Mouse (Mus musculus) midbrain, embryonic 15.5 days (tissue): Measurements from ENCODE around the gene Slc2a6. TPM values are rescaled to one million over a fixed set of nuclear protein-coding genes. Genes with fewer than 3 reads are reported as not detected.

Experiments used
- ATAC-seq: fragments of 200-750 bp; cut with Nextera tagmentation; replicated peaks from 2 replicates; pipeline ENCODE4 v1.8.0; 2017; ENCODE audit warnings: moderate TSS enrichment
- H3K27ac ChIP-seq: fragments of 300-500 bp; sonication (generic); 2 replicates; pipeline ENCODE4 v1.5.1; 2015; ENCODE audit warnings: mild to moderate bottlenecking, inconsistent platforms
- H3K27me3 ChIP-seq: fragments of 300-500 bp; sonication (generic); replicated peaks from 2 replicates; pipeline ENCODE4 v1.6.1; 2015; ENCODE audit warnings: inconsistent platforms
- H3K36me3 ChIP-seq: fragments of 300-500 bp; sonication (generic); replicated peaks from 2 replicates; pipeline ENCODE4 v1.6.1; 2015; ENCODE audit warnings: inconsistent platforms
- H3K4me1 ChIP-seq: fragments of 300-500 bp; sonication (generic); 2 replicates; pipeline ENCODE4 v1.6.1; 2015; ENCODE audit warnings: inconsistent platforms
- H3K4me2 ChIP-seq: fragments of 300-500 bp; sonication (generic); 2 replicates; pipeline ENCODE4 v1.6.1; 2015; ENCODE audit warnings: inconsistent platforms, mild to moderate bottlenecking, moderate library complexity
- H3K4me3 ChIP-seq: fragments of 300-500 bp; sonication (generic); 2 replicates; pipeline ENCODE4 v1.5.1; 2015; ENCODE audit warnings: mild to moderate bottlenecking, inconsistent platforms
- H3K9ac ChIP-seq: fragments of 300-500 bp; sonication (generic); 2 replicates; pipeline ENCODE4 v1.6.1; 2015; ENCODE audit warnings: mild to moderate bottlenecking, inconsistent platforms
- H3K9me3 ChIP-seq: fragments of 300-500 bp; sonication (generic); 2 replicates; pipeline ENCODE4 v1.6.1; 2016; ENCODE audit warnings: inconsistent platforms
- WGBS: fragments of 180-500 bp; shearing (Covaris S2); methylation state at CpG from one replicate; pipeline ENCODE4 v1.1.7; 2015; ENCODE audit warnings: mixed read lengths; 5-methylcytosine and 5-hydroxymethylcytosine counted together
- polyA plus RNA-seq: library from polyadenylated mRNA; unstranded; fragments of >200 nt; fragmentation: Nextera tagmentation; extraction: Ambion mirVana; gene quantifications from 2 replicates; pipeline ENCODE4 v1.2.1, GENCODE M21; 2015

The Slc2a6 gene
- polyA plus RNA-seq, 1 experiment from 2014 or later, result 9.0 TPM

DNA sequence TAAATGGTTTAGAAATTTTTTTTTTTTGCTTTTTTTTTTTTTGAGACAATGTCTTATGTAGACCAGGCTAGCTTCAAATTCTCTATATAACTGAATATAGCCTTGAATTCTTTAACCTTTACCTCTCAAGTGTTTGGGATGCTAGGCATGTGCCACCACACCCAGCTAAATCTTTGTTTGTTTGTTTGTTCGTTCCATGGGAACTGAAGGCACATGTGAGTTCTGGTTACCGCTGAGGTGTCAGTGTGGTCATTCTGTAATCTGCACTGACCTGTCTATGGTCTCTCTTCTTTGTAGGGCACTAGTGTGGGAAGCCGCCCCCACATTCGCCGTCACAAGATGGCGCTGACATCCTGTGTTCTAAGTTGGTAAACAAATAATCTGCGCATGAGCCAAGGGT, 29.8 kb downstream of the Slc2a6 start:
- no peak overlapping the region for H3K27ac ChIP-seq
- no peak overlapping the region for H3K4me2 ChIP-seq
- no peak overlapping the region for H3K4me3 ChIP-seq
- no peaks in the 10 kb centered on the region for H3K9me3 ChIP-seq
- no peak overlapping the region for H3K9ac ChIP-seq
- no peaks in the 10 kb centered on the region for H3K36me3 ChIP-seq
- H3K4me1 ChIP-seq, result no peaks in the 10 kb centered on the region
- no peaks in the 10 kb centered on the region for H3K27me3 ChIP-seq
- no peak for ATAC-seq
- 94% methylated on average over 7 of the region's 7 CpGs for WGBS

DNA sequence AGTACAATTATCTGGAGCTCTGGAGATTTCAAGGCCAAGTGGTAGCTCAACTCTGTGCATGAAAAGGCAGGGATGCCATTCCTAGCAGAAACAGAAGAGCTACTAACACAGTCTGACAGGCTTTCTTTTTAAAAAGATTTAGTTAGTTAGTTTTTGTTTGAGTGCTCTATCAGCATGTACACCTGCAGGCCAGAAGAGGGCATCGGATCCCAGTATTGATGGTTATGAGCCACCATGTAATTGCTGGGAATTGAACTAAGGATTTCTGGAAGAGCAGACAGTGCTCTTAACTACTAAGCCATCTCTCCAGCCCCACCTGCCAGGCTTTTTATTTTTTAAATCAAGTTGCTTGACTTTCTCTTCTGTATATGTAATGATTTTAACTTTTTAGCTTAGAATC, 30.3 kb downstream of the Slc2a6 start:
- H3K9ac ChIP-seq, result no peak overlapping the region
- H3K4me3 ChIP-seq, result no peak overlapping the region
- WGBS, result 76% methylated on average over 1 of the region's 1 CpGs
- H3K9me3 ChIP-seq, result no peaks in the 10 kb centered on the region
- no peak overlapping the region for H3K27ac ChIP-seq
- ATAC-seq, result no peak
- H3K36me3 ChIP-seq, result no peaks in the 10 kb centered on the region
- H3K27me3 ChIP-seq, result no peaks in the 10 kb centered on the region
- no peak overlapping the region for H3K4me2 ChIP-seq
- no peaks in the 10 kb centered on the region for H3K4me1 ChIP-seq

DNA sequence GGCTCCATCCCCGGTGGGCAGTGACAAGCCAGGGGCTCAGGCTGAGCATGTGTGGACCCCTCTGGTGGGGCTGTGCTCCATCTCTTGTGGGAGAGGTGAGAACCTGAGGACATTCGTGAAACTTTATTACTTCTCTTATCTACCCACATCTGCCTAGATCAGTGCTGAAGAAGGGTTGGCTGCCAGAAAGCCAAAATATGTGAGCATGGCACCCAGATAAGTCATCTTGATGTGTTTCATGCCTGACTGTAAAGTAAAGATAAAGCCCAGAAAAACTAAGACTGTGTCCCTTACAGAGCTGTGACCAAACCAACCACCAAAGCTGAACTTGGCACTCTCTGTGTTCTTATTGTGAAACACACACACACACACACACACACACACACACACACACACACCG, 33.9 kb downstream of the Slc2a6 start:
- H3K36me3 ChIP-seq, result no peaks in the 10 kb centered on the region
- no peaks in the 10 kb centered on the region for H3K4me1 ChIP-seq
- WGBS, result 81% methylated on average over 3 of the region's 3 CpGs
- no peak overlapping the region for H3K9ac ChIP-seq
- no peak for ATAC-seq
- no peak overlapping the region for H3K4me3 ChIP-seq
- no peaks in the 10 kb centered on the region for H3K27me3 ChIP-seq
- H3K27ac ChIP-seq, result no peak overlapping the region
- no peaks in the 10 kb centered on the region for H3K9me3 ChIP-seq
- H3K4me2 ChIP-seq, result no peak overlapping the region

DNA sequence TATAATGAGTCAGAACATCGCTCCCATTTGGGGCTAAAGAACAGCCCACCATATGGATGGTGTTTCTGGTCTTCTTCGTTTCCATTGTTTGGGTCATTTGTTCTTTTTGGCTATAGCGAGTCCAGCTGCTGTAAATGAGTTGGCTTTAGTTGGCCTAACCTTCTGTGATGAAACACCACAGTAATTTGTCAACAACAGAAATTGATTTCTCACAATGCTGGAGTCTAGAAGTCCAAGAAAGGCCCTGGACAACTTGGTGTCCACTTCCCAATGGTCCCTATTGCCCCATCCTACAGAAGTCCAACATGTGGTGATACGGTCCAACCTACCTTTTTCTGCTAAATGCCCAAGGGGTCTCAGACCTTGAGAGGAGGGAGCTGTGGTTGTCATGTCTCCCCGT, 43.2 kb downstream of the Slc2a6 start:
- Histone ChIP-seq H3K27me3 (0 out of 2 replicates have a peak, but pooled peaks cover 3% of the 10 kb centered on the region), H3K4me3 (no peak overlapping the region), H3K9me3 (no peaks in the 10 kb centered on the region), H3K9ac (no peak overlapping the region), H3K4me2 (no peak overlapping the region), H3K36me3 (no peaks in the 10 kb centered on the region), H3K4me1 (no peaks in the 10 kb centered on the region), H3K27ac (no peak overlapping the region)
- WGBS, result 86% methylated on average over 5 of the region's 5 CpGs
- no peak for ATAC-seq

DNA sequence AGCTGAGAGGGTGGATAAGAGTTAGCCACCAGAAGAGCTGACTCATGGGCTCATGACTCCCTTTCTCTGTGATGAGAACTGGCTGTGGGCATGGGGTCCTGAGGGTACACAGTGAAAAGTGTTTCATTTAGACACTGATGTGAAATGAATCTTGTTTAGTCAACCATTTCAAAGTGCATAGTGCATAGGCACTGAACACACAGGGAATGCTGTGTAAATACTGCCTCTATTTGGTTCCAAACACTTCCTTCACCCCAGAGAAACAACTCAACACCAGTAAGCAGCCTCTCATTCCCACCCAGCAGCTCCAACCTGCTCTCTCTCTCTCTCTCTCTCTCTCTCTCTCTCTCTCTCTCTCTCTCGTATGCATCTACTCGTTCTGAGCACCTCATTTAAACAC, 43.6 kb downstream of the Slc2a6 start:
- H3K4me1 ChIP-seq, result no peaks in the 10 kb centered on the region
- ATAC-seq, result no peak
- H3K27me3 ChIP-seq, result 0 out of 2 replicates have a peak, but pooled peaks cover 3% of the 10 kb centered on the region
- H3K9ac ChIP-seq, result no peak overlapping the region
- 69% methylated on average over 2 of the region's 2 CpGs for WGBS
- no peaks in the 10 kb centered on the region for H3K36me3 ChIP-seq
- H3K27ac ChIP-seq, result no peak overlapping the region
- H3K4me3 ChIP-seq, result no peak overlapping the region
- no peaks in the 10 kb centered on the region for H3K9me3 ChIP-seq
- no peak overlapping the region for H3K4me2 ChIP-seq

DNA sequence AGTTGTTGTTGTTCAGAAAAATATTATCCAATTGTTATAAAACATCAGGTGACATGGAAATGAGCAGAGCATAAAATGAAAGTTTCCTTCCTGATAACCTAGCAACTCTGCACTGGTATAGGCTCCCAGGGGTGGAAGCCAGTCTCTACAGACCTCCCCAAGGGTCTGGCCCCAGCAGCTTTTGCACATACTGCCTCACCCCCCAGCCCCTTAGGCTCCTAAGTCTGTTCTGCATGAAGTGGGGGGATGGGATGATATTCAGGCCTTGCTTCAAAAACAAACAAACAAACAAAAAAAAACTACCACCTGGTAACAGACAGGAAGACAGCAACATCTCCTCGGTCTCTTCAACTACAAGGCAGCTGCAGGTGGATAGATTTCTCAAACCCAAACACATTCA, 47.4 kb downstream of the Slc2a6 start:
- no peak overlapping the region for H3K9ac ChIP-seq
- no peak overlapping the region for H3K4me3 ChIP-seq
- no peak overlapping the region for H3K27ac ChIP-seq
- no peak for ATAC-seq
- no peaks in the 10 kb centered on the region for H3K4me1 ChIP-seq
- H3K27me3 ChIP-seq, result 0 out of 2 replicates have a peak, but pooled peaks cover 3% of the 10 kb centered on the region
- H3K36me3 ChIP-seq, result no peaks in the 10 kb centered on the region
- 70% methylated on average over 1 of the region's 1 CpGs for WGBS
- no peak overlapping the region for H3K4me2 ChIP-seq
- H3K9me3 ChIP-seq, result no peaks in the 10 kb centered on the region

DNA sequence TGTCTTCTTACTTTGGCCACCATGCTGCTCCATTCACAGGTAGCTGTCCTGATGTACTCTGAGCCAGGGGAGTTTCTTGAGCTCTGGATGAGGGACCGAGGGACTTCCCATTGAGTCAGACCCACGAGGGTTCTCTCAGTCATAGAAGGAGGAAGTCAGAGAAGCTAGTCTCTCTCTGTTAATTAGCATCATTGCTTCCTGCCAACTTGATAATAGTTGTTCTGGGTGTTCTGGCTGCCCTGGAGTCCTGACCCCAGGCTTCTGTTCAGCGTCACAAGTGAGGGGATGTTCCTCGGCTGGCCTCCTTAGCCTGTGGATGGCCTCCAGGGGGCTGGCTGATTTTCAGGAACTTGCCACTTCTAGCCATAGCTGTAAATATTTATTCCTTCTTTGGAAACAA, 53.8 kb downstream of the Slc2a6 start:
- H3K27me3 ChIP-seq, result no peaks in the 10 kb centered on the region
- no peaks in the 10 kb centered on the region for H3K4me1 ChIP-seq
- no peak for ATAC-seq
- WGBS, result 68% methylated on average over 4 of the region's 4 CpGs
- H3K27ac ChIP-seq, result no peak overlapping the region
- no peak overlapping the region for H3K4me2 ChIP-seq
- H3K9ac ChIP-seq, result no peak overlapping the region
- no peaks in the 10 kb centered on the region for H3K9me3 ChIP-seq
- H3K36me3 ChIP-seq, result no peaks in the 10 kb centered on the region
- H3K4me3 ChIP-seq, result no peak overlapping the region

DNA sequence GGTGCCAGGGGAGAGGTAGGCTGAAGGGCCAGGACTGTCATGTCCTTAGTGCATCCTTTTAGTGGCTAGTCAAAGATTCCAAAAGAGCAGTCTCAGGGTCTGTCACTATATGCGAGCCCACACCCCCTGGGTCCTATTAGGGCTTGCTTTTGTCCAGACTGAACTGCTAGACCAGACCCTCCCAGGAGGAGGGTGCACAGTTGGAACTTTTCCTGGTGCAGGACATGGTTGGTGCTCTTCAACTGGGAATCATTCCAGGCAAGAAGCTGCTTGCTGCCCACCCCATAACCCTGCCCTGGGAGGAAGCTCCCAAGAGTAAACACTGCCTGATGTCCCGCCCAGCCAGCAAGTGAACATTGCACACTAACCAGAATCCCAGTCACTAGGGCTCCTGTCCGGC, 54.7 kb downstream of the Slc2a6 start, which contains the start of gene Adamts13:
Gene Adamts13 (plus strand): TSS at position 301 of the 400 bp plus-strand sequence.
- ATAC-seq, result no peak
- Histone ChIP-seq H3K9me3 (no peaks in the 10 kb centered on the region), H3K36me3 (no peaks in the 10 kb centered on the region), H3K4me3 (no peak within 1 kb of the TSS), H3K4me1 (no peaks in the 10 kb centered on the region), H3K4me2 (no peak within 1 kb of the TSS), H3K9ac (no peak within 1 kb of the TSS), H3K27me3 (no peaks in the 10 kb centered on the region), H3K27ac (no peak within 1 kb of the TSS)
- 78% methylated on average over 3 of the region's 3 CpGs for WGBS

Other genes starting within 250 kb of the Slc2a6 start
- not detected in 2 replicates for gene Abo, start 163.0 kb downstream of the Slc2a6 start, polyA plus RNA-seq
- gene Surf6, start 125.1 kb downstream of the Slc2a6 start, polyA plus RNA-seq, result 34.9 and 35.1 TPM in 2 replicates
- gene Med22, start 117.3 kb downstream of the Slc2a6 start, polyA plus RNA-seq, result 144 and 152 TPM in 2 replicates
- 421 and 428 TPM in 2 replicates for gene Rpl7a, start 117.2 kb downstream of the Slc2a6 start, polyA plus RNA-seq
- gene Surf2, start 111.6 kb downstream of the Slc2a6 start, polyA plus RNA-seq, result 58.4 and 63.5 TPM in 2 replicates
- 83.4 and 85.4 TPM in 2 replicates for gene Surf1, start 111.5 kb downstream of the Slc2a6 start, polyA plus RNA-seq
- 107 and 110 TPM in 2 replicates for gene Surf4, start 94.1 kb downstream of the Slc2a6 start, polyA plus RNA-seq
- gene Stkld1, start 94.0 kb downstream of the Slc2a6 start, polyA plus RNA-seq, result 0.13 and 0.54 TPM in 2 replicates
- 36.8 and 38.8 TPM in 2 replicates for gene Rexo4, start 63.6 kb downstream of the Slc2a6 start, polyA plus RNA-seq
- gene Adamts13, start 54.6 kb downstream of the Slc2a6 start, polyA plus RNA-seq, result not detected in 2 replicates
- gene Cacfd1, start 18.1 kb downstream of the Slc2a6 start, polyA plus RNA-seq, result 123 and 126 TPM in 2 replicates
- gene Mymk, start 44.2 kb upstream of the Slc2a6 start, polyA plus RNA-seq, result 0.14 TPM in 2 replicates
- 9.7 and 10.1 TPM in 2 replicates for gene Adamtsl2, start 51.4 kb upstream of the Slc2a6 start, polyA plus RNA-seq
- gene Fam163b, start 114.5 kb upstream of the Slc2a6 start, polyA plus RNA-seq, result 4.7 and 5.4 TPM in 2 replicates
- gene Dbh, start 137.2 kb upstream of the Slc2a6 start, polyA plus RNA-seq, result 0.65 and 3.6 TPM in 2 replicates
- 4.6 and 6.5 TPM in 2 replicates for gene Sardh, start 220.3 kb upstream of the Slc2a6 start, polyA plus RNA-seq